Mouse (Mus musculus) hematopoietic stem cell, adult 5-6 weeks (primary cell): ENCODE data around the gene AI837181. TPM values are rescaled to one million over a fixed set of nuclear protein-coding genes. Genes with fewer than 3 reads are reported as not detected.

Source experiments
- ATAC-seq, 2 experiments: fragments of 125-278 bp in 1 of 2; replicated peaks in 1 of 2; 2 replicates each; pipeline ENCODE4 v1.8.0; 2016 to 2017; ENCODE audit warnings: inconsistent platforms in 2 of 2, mild to moderate bottlenecking in 2 of 2, moderate number of reproducible peaks in 2 of 2, low read depth in 1 of 2, moderate TSS enrichment in 1 of 2; ENCODE audit not compliant: low FRiP score in 2 of 2, poor library complexity in 2 of 2, severe bottlenecking in 2 of 2, insufficient read depth in 1 of 2, low TSS enrichment in 1 of 2
- total RNA-seq: library from RNA; stranded (forward); fragments of 172-1452, 232-1000 nt; gene quantifications from 2 replicates; pipeline ENCODE4 v1.2.3, GENCODE M21; 2017

AI837181 gene
- total RNA-seq, 1 experiment from 2014 or later: 14.3 TPM

GRCm38 (mm10) chr19:5457746-5458442 is 33.0 kb downstream of the AI837181 start, which contains the start of gene Ccdc85b:
TSS of gene Ccdc85b (minus strand) at chr19:5457894.
- 0 out of 4 replicates have a peak, but pooled peaks of 1 of the 2 experiments have one; percentile 3 for ATAC-seq

GRCm38 (mm10) chr19:5459019-5459418 is 34.1 kb downstream of the AI837181 start:
- ATAC-seq: no peak

- ATAC-seq: no peak
Measured at GRCm38 (mm10) chr19:5459896-5460295, 35.0 kb downstream of the AI837181 start.

- peak; percentile 65 to 79 for ATAC-seq
Measured at GRCm38 (mm10) chr19:5460465-5460911, 35.5 kb downstream of the AI837181 start, which contains the start of gene Fibp. TSS of gene Fibp (plus strand) at chr19:5460615.

GRCm38 (mm10) chr19:5461411-5461810 is 36.5 kb downstream of the AI837181 start:
- no peak for ATAC-seq

- no peak for ATAC-seq
Measured at GRCm38 (mm10) chr19:5463212-5463611, 38.3 kb downstream of the AI837181 start.

- ATAC-seq: peak; percentile 9 to 29; a peak in 1 of 4 replicates
Measured at GRCm38 (mm10) chr19:5463791-5464562, 39.0 kb downstream of the AI837181 start.

- ATAC-seq: no peak
Measured at GRCm38 (mm10) chr19:5465037-5465436, 40.1 kb downstream of the AI837181 start.

GRCm38 (mm10) chr19:5466916-5467500 is 42.1 kb downstream of the AI837181 start:
- ATAC-seq: no peak

GRCm38 (mm10) chr19:5468374-5468773 is 43.4 kb downstream of the AI837181 start, which contains the start of gene Ctsw:
TSS of gene Ctsw (minus strand) at chr19:5468507.
- peak; percentile 68 to 72 for ATAC-seq

GRCm38 (mm10) chr19:5471846-5472245 is 46.9 kb downstream of the AI837181 start:
- no peak for ATAC-seq

GRCm38 (mm10) chr19:5472857-5473256 is 47.9 kb downstream of the AI837181 start:
- no peak for ATAC-seq

- ATAC-seq: peak in 1 of 2 experiments; percentile 33; a peak in 2 of 4 replicates
Measured at GRCm38 (mm10) chr19:5473720-5474119, 48.8 kb downstream of the AI837181 start, which contains the start of gene Efemp2. TSS of gene Efemp2 (plus strand) at chr19:5473954.

- no peak for ATAC-seq
Measured at GRCm38 (mm10) chr19:5474281-5475068, 49.5 kb downstream of the AI837181 start.

GRCm38 (mm10) chr19:5475069-5475714 is 50.2 kb downstream of the AI837181 start:
- ATAC-seq: no peak
